Mouse (Mus musculus) hindbrain, embryonic 16.5 days (tissue): ENCODE measurements around the gene Ube2k. TPM values are rescaled to one million over a fixed set of nuclear protein-coding genes. Genes with fewer than 3 reads are reported as not detected.

ENCODE experiments used
- polyA plus RNA-seq: library from polyadenylated mRNA; unstranded; fragments of >200 nt; fragmentation: Nextera tagmentation; extraction: Ambion mirVana; gene quantifications from 2 replicates; pipeline ENCODE4 v1.2.1, GENCODE M21; 2015

Gene Ube2k
- polyA plus RNA-seq, 1 experiment from 2014 or later = 199 TPM

Other genes with a start within 250 kb of the Ube2k start
- gene Rfc1, start 201.6 kb upstream of the Ube2k start, polyA plus RNA-seq = 31.8 and 32.3 TPM in 2 replicates
- 0.12 and 0.15 TPM in 2 replicates for gene Klb, start 188.9 kb upstream of the Ube2k start, polyA plus RNA-seq
- gene Rpl9, start 145.8 kb upstream of the Ube2k start, polyA plus RNA-seq = 509 and 535 TPM in 2 replicates
- 60.8 and 65.8 TPM in 2 replicates for gene Lias, start 145.7 kb upstream of the Ube2k start, polyA plus RNA-seq
- 43.5 and 44.8 TPM in 2 replicates for gene Ugdh, start 101.3 kb upstream of the Ube2k start, polyA plus RNA-seq
- gene Gm43552, start 44.4 kb upstream of the Ube2k start, polyA plus RNA-seq = not detected in 2 replicates
- gene Smim14, start within 50 bp of the Ube2k start, polyA plus RNA-seq = 197 and 207 TPM in 2 replicates
- gene Pds5a, start 161.0 kb downstream of the Ube2k start, polyA plus RNA-seq = 27.7 and 35.0 TPM in 2 replicates
- gene N4bp2, start 226.3 kb downstream of the Ube2k start, polyA plus RNA-seq = 12.0 and 12.1 TPM in 2 replicates